Mouse (Mus musculus) stomach, postnatal 0 days (tissue): ENCODE measurements around the gene Bhlhe40. TPM values are rescaled to one million over a fixed set of nuclear protein-coding genes. Genes with fewer than 3 reads are reported as not detected.

Experiments
- ATAC-seq: fragments of 200-750 bp; cut with Nextera tagmentation; 2 replicates; pipeline ENCODE4 v1.8.0; 2017; ENCODE audit not compliant: low FRiP score, low TSS enrichment
- DNase-seq: peaks from one replicate; pipeline ENCODE4 v3.0.0-alpha.2; 2016; ENCODE audit warnings: low spot score
- H3K27ac ChIP-seq: fragments of 300-500 bp; sonication (generic); replicated peaks from 2 replicates; pipeline ENCODE4 v1.5.1; 2014; ENCODE audit warnings: mild to moderate bottlenecking, control low read depth
- H3K27me3 ChIP-seq: fragments of 300-500 bp; sonication (generic); 2 replicates; pipeline ENCODE4 v1.6.1; 2014; ENCODE audit warnings: low read length; ENCODE audit not compliant: control insufficient read depth, insufficient read depth
- H3K36me3 ChIP-seq: fragments of 300-500 bp; sonication (generic); 2 replicates; pipeline ENCODE4 v1.6.1; 2014; ENCODE audit warnings: low read length, mixed read lengths; ENCODE audit not compliant: control insufficient read depth, insufficient read depth
- H3K4me1 ChIP-seq: fragments of 300-500 bp; sonication (generic); replicated peaks from 2 replicates; pipeline ENCODE4 v1.6.1; 2014; ENCODE audit warnings: antibody characterized with exemption; ENCODE audit not compliant: control insufficient read depth, insufficient read depth
- H3K4me2 ChIP-seq: fragments of 300-500 bp; sonication (generic); replicated peaks from 2 replicates; pipeline ENCODE4 v1.6.1; 2014; ENCODE audit warnings: low read depth, mild to moderate bottlenecking, control low read depth, moderate library complexity
- H3K4me3 ChIP-seq: fragments of 300-500 bp; sonication (generic); 2 replicates; pipeline ENCODE4 v1.5.1; 2014; ENCODE audit warnings: low read depth, low read length, control low read depth
- H3K9ac ChIP-seq: fragments of 300-500 bp; sonication (generic); 2 replicates; pipeline ENCODE4 v1.6.1; 2014; ENCODE audit warnings: mild to moderate bottlenecking, low read length, control low read depth, mixed read lengths
- H3K9me3 ChIP-seq: fragments of 300-500 bp; sonication (generic); 2 replicates; pipeline ENCODE4 v1.6.1; 2016; ENCODE audit warnings: low read length; ENCODE audit not compliant: control insufficient read depth
- CTCF ChIP-seq: IDR thresholded peaks from 2 replicates; pipeline ENCODE4 v1.5.1; 2016; ENCODE audit warnings: antibody characterized with exemption, low read depth, mild to moderate bottlenecking, moderate library complexity
- EP300 ChIP-seq: optimal IDR thresholded peaks from 2 replicates; pipeline ENCODE3; 2016; ENCODE audit warnings: antibody characterized with exemption
- WGBS: fragments of 180-500 bp; shearing (Covaris S2); extraction: QIAGEN DNeasy Blood & Tissue Kit; methylation state at CpG from one replicate; pipeline ENCODE4 v1.1.7; 2014; 5-methylcytosine and 5-hydroxymethylcytosine counted together
- polyA plus RNA-seq: library from polyadenylated mRNA; unstranded; fragments of >200 nt; fragmentation: Nextera tagmentation; extraction: Ambion mirVana; gene quantifications from 2 replicates; pipeline ENCODE4 v1.2.1, GENCODE M21; 2015

Gene Bhlhe40
- polyA plus RNA-seq, 1 experiment from 2014 or later = 28.7 TPM

DNA sequence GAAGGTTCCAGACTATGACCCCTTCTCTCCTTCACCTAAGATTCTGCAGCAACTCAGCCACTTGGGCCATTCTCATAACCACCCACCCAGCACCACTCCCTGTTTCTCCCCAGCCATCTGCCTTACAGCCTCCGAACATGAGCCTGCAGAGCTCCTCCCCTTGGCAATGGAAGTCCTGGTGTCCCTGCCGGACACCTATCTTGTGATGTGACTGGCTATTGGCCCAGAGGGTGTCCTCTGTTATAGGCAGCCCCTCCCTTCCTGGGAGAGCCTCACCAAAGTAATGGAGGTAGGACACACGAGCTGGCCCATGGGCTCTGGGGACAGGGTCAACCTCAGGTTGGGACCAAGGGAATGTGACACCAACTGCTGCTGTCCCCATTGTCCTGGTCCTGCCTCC, 10.4 kb downstream of the Bhlhe40 start:
- Histone ChIP-seq H3K27me3 (no peaks in the 10 kb centered on the region), H3K4me1 (0 out of 2 replicates have a peak, but pooled peaks cover 8% of the 10 kb centered on the region), H3K4me3 (no peak overlapping the region), H3K9ac (no peak overlapping the region), H3K36me3 (no peaks in the 10 kb centered on the region), H3K27ac (no peak overlapping the region), H3K9me3 (no peaks in the 10 kb centered on the region), H3K4me2 (no peak overlapping the region)
- WGBS = 56% methylated on average over 3 of the region's 3 CpGs
- DNase-seq (no peak), ATAC-seq (no peak)
- TF ChIP-seq EP300 (no peak), CTCF (no peak)

- Histone ChIP-seq H3K27me3 (no peaks in the 10 kb centered on the region), H3K36me3 (no peaks in the 10 kb centered on the region), H3K4me1 (0 out of 2 replicates have a peak, but pooled peaks cover 8% of the 10 kb centered on the region), H3K4me3 (no peak overlapping the region), H3K9ac (no peak overlapping the region), H3K27ac (no peak overlapping the region), H3K4me2 (no peak overlapping the region), H3K9me3 (no peaks in the 10 kb centered on the region)
- ATAC-seq (no peak), DNase-seq (no peak)
- 76% methylated on average over 8 of the region's 8 CpGs for WGBS
- TF ChIP-seq CTCF (no peak), EP300 (no peak)
Observed at GRCm38 (mm10) chr6:108672094-108672493, 11.7 kb downstream of the Bhlhe40 start.

DNA sequence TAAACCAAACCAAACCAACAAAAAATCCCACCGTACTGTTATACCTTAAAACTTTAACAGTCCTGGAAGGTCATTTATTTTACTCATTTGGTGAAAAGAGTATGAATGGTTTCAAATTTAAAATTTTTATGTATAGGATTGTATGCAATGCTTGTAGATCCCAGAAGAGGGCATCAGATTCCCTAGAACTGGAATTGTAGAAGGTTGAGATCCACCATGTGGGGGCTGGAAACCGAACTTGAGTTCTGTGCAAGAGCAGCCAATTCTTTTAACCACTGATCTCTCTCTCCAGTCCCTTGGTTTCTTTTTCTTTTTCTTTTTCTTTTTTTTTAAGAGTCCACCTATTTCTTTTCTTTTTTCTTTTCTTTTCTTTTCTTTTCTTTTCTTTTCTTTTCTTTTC, 13.8 kb downstream of the Bhlhe40 start:
- no peak for TF ChIP-seq EP300
- no peak for TF ChIP-seq CTCF
- H3K27me3 ChIP-seq = no peaks in the 10 kb centered on the region
- H3K4me3 ChIP-seq = no peak overlapping the region
- no peaks in the 10 kb centered on the region for H3K4me1 ChIP-seq
- 91% methylated on average over 2 of the region's 2 CpGs for WGBS
- DNase-seq (no peak), ATAC-seq (no peak)
- no peak overlapping the region for H3K9ac ChIP-seq
- no peak overlapping the region for H3K4me2 ChIP-seq
- no peak overlapping the region for H3K27ac ChIP-seq
- no peaks in the 10 kb centered on the region for H3K36me3 ChIP-seq
- H3K9me3 ChIP-seq = no peaks in the 10 kb centered on the region

- Histone ChIP-seq H3K4me1 (no peaks in the 10 kb centered on the region), H3K36me3 (no peaks in the 10 kb centered on the region), H3K4me2 (no peak overlapping the region), H3K9me3 (no peaks in the 10 kb centered on the region), H3K4me3 (no peak overlapping the region), H3K27me3 (no peaks in the 10 kb centered on the region), H3K27ac (no peak overlapping the region), H3K9ac (no peak overlapping the region)
- ATAC-seq = no peak
- WGBS = 87% methylated on average over 9 of the region's 9 CpGs
- DNase-seq = no peak
- TF ChIP-seq CTCF = no peak
- no peak for TF ChIP-seq EP300
Observed at GRCm38 (mm10) chr6:108676783-108677340, 16.4 kb downstream of the Bhlhe40 start.

DNA sequence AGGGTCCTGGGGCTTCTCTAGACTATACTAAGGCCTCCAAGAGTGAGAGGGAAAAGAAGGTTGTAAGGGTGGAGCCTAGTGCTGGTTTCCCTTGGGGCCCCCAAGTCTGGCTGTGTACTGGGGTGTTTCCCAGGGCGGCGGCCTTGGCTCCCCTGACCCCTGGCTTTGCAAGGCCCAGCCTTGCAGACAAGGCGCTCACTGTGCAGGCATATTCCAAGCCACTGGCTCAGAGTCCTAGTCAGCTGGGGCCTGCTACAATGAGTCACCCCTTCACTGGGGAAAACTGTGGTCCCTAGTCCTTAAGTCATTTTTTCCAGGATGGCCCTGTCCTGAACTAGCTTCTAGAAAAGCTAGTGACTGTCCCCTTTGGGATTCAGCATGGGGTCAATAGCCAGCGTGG, 17.3 kb downstream of the Bhlhe40 start:
- H3K36me3 ChIP-seq = no peaks in the 10 kb centered on the region
- H3K27me3 ChIP-seq = no peaks in the 10 kb centered on the region
- ATAC-seq (peak; percentile 62), DNase-seq (no peak)
- 81% methylated on average over 4 of the region's 4 CpGs for WGBS
- no peaks in the 10 kb centered on the region for H3K9me3 ChIP-seq
- TF ChIP-seq EP300 = no peak
- TF ChIP-seq CTCF = no peak
- no peak overlapping the region for H3K9ac ChIP-seq
- no peak overlapping the region for H3K4me2 ChIP-seq
- no peaks in the 10 kb centered on the region for H3K4me1 ChIP-seq
- no peak overlapping the region for H3K4me3 ChIP-seq
- no peak overlapping the region for H3K27ac ChIP-seq

- Histone ChIP-seq H3K4me3 (no peak overlapping the region), H3K4me1 (no peaks in the 10 kb centered on the region), H3K9ac (no peak overlapping the region), H3K27ac (no peak overlapping the region), H3K27me3 (no peaks in the 10 kb centered on the region), H3K4me2 (no peak overlapping the region), H3K9me3 (no peaks in the 10 kb centered on the region), H3K36me3 (no peaks in the 10 kb centered on the region)
- TF ChIP-seq EP300 (no peak), CTCF (no peak)
- no peak for ATAC-seq
- no peak for DNase-seq
- WGBS = 78% methylated on average over 5 of the region's 5 CpGs
Observed at GRCm38 (mm10) chr6:108678227-108678626, 17.8 kb downstream of the Bhlhe40 start.
